Mouse (Mus musculus) kidney, adult 18-20 months (tissue): ENCODE data around the gene Tiparp.

Experiments
- DNase-seq: peaks from one replicate; pipeline ENCODE4 v3.0.0; 2021

Gene Tiparp

DNA sequence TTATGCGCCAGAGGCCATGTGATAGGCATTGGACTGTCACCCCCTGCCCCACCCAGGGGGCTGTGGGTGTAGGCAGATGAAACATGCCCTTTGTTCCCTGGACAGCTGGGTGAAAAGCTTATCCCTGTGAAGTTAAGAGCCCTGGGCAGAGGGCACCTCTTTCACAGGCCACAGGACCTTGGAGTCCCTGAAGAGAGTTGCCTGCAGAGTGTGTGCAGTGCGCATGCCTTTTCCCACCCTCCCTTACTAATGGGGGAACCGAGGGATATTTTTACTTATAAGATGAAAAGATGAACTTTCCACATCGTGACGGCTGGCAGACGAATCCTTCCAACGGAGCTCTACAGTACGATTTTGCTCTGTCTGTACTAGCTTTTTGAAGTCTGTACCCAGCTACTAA, 57.1 kb downstream of the Tiparp start:
- DNase-seq = peak; percentile 45

DNA sequence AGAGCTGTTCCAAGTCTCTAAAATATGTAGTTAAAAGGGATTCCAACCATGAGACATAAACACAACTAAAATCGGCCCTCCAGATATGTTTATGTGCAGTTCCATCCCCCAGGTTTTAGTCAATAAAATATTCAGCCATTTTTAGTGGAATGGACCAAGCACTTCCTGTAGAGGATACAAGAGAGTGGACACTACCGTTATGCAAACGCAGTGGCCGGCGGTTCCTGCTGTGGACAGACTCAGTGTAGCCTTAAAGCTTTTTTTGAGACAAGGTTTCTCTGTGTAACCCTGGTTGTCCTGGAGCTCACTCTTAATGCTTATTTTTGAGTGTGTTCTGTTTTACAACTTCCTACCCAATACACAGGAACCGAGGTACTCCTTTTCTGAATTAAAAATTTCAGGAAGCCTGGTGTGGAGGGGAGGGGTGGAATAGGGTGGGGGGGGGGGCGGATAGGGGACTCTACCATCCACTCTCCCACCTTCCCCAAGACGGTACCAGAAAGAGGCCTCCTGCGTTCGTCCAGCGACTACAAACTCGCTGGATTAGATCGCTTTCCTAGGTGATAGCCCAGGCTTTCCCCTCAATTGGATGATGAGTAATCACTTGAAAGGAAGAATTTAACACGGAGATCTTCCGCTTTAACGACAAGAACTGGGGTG, 57.7 kb downstream of the Tiparp start:
- no peak for DNase-seq

DNA sequence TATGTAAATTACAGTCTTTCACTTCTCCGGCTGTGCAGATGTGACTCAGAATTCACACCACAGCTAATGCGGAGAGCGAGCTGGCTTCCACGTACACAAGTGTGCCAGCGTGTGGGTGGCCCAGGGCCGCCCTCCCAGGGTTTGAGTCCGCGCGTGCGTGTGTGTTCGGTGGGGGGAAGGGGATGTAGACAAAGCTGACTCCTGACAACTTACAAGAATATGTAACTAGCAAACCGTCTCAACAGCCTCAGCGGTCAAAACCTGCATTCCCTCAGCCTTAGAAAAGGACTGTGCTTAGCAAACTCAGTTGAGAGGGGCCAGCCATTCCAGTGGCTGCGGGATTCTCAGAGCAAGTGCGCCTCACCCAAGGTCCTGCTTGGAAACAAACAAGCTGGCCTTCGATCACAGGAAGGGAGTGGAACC, 58.3 kb downstream of the Tiparp start:
- DNase-seq = peak; percentile 44

DNA sequence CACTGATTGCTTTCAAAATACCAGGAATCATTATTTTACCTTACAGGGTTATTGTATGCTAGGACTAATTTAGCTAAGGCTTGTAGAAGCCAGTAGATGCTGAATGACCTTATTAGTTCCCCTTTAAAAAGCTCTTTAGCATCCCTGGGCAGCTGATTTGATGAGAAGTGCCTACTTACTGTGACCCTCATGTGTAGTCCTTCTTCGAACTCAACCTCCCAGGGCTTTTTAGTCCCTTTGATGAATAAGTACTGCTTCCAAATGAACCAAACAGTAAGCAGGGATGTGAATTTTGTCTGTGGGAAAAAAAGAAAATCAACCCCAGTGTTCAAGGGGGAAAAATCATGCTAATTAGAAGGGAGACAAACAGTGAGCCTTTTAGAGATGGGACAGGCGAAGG, 58.8 kb downstream of the Tiparp start:
- DNase-seq = no peak

DNA sequence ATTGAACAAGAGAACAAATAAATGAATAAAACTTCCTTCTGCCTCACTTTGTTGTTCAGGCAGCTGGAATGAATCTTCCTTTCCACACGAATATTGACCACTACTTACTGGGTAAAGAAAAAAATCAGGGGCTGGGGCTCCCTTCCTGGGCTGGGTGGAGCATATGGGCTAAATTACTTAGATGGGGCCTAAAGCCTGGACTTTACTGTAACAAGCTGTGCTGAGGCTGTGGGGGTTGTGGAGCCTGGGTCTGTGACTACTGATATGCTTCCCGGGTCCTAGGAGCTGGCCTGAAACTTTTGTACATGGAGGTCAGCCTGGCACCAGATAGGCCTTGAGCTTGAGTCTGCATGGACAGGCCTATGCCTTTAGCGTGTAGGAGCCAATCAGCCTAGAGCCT, 60.2 kb downstream of the Tiparp start:
- no peak for DNase-seq

DNA sequence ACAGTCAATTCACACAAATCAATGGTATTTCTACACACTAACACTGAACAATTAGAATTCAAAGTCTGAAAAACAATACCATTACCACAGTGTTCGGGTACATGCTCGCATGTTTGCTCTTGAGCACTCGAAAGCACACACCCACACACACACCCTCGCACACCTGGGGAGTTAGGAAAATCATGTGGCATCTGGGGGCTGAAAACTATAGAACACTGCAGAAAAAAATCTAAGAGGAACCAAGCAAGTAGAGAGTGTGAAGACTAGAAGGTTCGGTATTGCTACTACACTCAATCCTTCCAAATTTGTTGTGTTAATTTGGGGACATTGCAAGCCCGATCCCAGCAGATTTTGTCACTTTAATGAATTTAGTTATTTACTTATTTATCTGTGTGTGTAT, 64.6 kb downstream of the Tiparp start:
- no peak for DNase-seq

DNA sequence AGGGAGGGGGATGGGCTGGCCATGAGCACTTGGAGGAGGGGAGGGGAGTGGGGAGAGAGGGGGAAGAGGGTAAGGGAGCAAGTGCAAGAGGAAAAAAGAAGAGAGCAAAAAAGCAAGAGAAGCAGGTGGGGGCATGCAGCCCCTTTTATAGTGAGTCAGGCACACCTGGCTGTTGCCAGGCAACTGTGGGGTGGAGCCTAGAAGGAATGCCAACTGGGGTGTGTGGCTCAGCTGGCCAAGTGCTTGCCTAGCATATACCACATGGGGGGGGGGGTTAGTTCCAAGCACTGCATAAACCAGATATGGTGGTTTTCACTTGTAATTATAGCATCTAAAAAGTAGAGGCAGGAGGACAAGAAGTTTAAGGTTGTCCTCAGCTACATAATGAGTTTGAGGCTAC, 66.3 kb downstream of the Tiparp start:
- DNase-seq = no peak

DNA sequence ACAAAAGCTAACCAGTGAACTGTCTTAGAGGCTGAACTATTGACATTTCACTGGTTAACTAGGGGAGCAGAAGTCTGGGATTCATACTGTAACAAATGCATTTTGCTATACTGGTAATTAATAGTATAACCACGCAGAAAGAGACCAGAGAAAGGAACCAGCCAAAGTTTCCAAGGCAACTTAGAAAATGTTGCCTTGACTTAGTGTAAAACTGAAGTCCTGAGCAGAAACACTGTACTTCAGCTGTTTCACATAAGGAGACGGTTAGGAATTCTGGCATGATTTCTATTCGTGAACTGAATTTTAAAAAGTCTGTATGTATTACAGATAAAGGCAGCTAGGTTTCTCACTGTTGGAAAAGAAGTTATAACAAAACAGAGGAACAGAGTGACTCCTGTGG, 67.0 kb downstream of the Tiparp start:
- no peak for DNase-seq

DNA sequence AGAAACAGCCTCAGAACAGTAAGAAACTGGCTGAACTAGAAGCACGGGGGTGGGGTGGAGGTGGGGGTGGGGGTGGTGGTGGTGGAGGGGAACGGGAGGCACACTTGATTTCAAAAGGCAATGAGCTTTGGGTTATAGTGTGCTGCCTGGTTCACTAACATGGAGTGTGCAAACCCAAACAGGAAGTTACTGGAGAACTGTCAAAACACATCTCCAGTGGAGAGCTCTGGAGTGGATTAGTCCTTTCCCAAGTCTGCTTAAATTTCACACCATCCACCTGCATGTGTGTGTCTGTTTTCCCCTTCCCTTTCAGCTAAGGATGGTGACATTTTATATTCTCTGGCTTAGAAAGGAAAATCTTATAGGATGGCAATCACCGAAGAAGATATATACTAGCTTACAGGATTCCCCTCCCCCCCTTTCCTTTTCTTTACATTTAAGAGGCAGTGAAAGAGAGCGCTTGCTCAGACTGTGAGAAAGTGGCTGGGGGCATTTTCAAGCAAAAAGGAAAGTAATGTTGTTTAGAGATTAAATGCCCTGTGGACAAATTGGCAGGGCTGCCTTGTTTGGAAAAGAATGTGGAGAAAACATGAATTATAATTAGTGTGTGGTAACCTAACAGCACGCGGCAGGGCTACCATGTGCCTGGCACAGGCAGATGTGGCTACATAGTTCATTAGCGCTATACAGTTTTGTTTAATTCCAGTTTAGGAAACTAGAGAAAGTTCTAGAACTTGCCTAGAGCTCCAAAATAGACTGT, 70.0 kb downstream of the Tiparp start:
- DNase-seq = no peak

DNA sequence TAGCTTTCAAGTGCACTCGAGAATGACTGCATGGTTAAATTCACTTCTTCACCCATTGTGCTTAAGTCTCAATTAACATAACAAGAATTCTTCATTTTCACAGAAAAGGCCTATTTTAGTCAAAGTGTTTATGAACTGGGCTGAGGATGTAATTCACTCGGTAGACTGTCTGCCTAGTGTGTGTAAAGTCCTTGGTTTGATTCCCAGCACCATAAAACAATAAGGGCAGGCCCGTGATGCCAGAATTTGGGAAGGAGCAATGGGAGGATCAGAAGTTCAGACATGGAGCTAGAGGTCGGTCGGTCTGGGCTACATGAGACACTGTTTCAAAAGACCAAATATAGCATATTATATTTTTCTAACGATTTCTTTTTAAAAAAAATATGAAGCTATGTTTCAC, 70.9 kb downstream of the Tiparp start:
- DNase-seq = no peak

DNA sequence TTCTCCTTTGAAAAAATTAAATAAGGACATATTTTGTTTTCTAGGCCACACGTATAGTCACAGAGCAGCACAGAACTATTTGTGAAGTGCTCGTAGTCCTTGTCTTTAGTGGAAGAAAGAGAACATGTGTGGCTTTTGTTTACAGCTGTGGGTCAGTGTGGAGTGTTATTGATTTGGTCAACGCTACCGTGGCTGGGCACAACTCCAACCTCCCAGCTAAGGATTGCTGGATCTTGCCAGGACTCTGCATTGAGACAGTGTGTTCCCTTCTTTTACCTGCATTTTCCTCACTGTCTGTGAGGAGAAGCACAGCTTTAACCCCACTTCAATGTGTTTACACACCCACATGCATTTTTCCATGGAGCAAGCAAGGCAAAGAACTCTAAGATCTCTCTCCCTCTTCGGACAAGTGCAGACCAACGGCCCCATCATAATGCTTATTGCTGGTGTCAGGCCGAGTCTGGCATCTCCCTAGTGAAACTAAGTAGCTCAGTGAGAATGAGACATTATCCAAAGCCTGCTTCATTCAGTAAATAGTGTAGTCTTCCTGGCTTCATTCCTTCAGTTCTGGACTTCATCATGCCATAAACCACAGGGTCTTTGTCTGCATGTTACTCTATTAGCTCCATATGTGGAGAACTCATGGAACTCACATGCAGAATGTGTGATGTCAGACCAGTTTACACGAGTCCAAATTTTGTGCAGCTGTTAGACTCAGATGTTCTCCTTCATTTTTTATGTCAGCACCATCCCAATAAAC, 73.3 kb downstream of the Tiparp start:
- DNase-seq = no peak

DNA sequence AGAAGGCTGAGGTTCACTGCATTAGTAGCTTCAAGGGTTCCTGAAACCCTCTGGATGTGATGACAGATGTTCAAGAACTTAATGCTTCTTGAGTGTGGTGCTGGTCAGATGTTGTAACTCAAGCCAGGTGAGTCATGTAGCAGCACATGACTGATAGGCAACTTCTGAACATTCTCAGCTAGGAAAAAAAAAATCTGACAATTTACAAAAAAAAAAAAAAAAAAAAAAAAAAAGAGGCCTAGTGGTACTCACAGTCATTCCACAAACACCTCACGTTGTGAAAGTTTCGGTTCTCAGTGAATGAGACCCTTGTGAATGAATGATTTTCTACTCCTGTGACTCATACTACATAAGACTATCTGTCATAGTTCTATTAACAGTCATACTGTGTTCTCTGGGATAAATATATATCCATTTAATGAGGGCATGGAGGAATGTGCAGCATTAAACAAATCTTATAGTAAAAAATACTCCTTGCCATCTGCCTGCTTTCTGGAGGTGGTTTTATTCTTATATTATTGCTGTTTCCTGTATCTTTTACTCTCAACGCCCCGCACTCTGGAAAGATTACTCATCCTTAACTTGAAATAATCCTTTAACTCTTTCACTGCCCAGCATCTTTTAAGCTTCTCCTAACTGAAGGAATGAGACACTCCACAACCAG, 75.3 kb downstream of the Tiparp start:
- DNase-seq = no peak
